Mouse (Mus musculus) megakaryocyte progenitor cell, adult 5-6 weeks (primary cell): Measurements from ENCODE around the gene Rnase2b. TPM values are rescaled to one million over a fixed set of nuclear protein-coding genes. Genes with fewer than 3 reads are reported as not detected.
A peak's percentile ranks its signal among the peaks of the same experiment; 100 is the strongest.
"Not testable (repeated sequence)": the region's sequence is repeated elsewhere in the genome, so short reads cannot be mapped to it uniquely, and the experiment has no call there.

ENCODE experiments used
- ATAC-seq: replicated peaks from 2 replicates; pipeline ENCODE4 v1.8.0; 2016; ENCODE audit warnings: mild to moderate bottlenecking, moderate TSS enrichment, inconsistent platforms; ENCODE audit not compliant: poor library complexity
- total RNA-seq, 2 experiments: library from RNA; stranded (forward) in 1 of 2; stranded (reverse) in 1 of 2; fragments of 157-497, 149-512 nt in 1 of 2; fragments of 200-1000 nt in 1 of 2; gene quantifications; 2 replicates each; pipeline versions ENCODE4 v1.2.3 to v1.2.4; 2015 to 2017

The Rnase2b gene
- not detected in 2 replicates for total RNA-seq (2015)
- total RNA-seq (2017) = not detected in 2 replicates

DNA sequence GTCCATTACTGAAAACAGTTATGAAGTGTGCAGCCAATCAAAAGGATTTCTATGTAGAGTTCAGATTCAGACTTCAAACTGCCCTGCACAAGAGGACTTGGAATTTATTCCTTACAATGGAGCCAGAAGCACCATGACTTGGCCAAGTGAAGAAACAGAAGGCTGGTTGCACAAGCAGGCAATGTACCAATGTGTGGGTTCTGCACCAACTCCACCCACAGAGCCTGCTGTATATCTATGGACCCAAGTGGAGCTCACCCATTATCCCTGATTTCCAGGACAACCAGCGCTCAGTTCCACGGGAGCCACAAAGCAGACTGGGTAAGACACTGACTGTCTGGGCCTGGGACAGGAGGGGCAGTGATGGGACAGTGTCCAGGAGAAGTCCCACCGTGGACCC, at the start of gene Rnase2b:
Rnase2b (plus strand) TSS at position 285 of the 400 bp plus-strand sequence.
- not testable (repeated sequence) for ATAC-seq

DNA sequence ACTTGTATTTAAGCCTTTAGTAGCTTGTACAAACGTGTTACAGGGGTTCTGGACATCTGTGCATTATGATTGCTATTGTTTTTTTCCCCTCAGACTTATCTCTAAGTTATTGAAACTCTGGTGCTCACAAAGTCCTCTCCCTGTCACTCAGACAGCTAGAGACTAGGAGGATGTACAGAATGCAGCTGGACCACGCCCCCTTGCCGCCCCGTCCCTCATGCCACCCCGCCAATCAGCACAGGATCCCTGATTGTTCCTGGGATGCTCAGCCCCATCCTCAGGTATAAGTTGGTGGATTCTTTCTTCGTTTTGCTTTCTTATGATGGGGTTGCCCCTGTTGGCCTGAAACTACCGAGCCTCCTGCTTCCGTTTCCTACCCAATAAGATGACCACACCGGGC, 48.6 kb upstream of the Rnase2b start:
- no peak for ATAC-seq

DNA sequence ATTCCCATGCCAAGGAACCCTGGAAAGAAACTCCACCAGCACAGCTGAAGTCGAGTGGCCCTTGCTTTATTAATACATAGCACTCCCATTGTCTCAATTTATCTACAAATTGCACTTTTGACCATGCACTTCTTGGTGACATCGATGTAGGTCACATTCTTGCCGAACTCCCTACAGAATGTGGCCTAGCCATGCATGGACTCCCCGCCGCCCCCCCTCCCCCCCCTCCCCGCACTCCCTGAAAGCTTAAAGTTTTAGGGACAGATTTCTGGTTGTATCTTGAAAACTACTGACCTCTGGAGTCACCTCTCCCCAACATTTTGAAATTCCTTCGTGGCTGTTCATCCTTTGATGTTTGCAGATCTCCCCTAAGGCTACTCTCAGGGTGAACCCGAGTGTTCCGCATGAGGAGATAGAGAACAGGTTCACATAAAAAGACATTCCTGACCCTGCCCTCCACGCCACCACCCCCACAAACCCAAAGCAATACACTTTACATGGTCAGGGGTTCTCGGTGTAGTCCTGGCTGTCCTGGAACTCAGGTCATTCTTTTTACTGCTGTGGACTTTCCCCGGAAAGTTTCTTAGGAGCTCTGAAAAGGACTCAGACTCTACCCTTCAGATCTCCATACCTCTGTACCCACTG, 48.0 kb upstream of the Rnase2b start, which contains the start of gene Eddm3b:
Eddm3b (plus strand) TSS at position 511 of the 645 bp plus-strand sequence.
- ATAC-seq = no peak

DNA sequence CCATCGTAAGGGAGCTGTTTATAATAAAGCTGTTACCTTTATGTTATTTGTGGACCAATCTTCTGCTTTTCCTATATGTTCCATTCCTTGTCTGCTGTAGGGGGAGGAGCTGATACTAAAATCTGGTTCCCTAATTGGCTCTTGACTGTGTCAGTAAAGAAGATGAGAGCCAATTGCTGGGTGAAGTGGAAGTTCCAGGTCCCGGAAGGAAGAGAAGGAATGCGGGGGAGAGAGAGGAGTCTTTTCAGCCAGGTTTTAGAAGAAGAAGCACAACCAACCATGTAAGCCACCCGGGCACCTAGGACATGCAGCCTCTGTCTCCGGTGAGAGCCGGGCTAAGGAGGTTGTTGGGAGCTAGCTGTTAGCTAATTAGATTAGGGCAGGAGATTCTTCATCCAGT, 36.4 kb upstream of the Rnase2b start:
- ATAC-seq = no peak

DNA sequence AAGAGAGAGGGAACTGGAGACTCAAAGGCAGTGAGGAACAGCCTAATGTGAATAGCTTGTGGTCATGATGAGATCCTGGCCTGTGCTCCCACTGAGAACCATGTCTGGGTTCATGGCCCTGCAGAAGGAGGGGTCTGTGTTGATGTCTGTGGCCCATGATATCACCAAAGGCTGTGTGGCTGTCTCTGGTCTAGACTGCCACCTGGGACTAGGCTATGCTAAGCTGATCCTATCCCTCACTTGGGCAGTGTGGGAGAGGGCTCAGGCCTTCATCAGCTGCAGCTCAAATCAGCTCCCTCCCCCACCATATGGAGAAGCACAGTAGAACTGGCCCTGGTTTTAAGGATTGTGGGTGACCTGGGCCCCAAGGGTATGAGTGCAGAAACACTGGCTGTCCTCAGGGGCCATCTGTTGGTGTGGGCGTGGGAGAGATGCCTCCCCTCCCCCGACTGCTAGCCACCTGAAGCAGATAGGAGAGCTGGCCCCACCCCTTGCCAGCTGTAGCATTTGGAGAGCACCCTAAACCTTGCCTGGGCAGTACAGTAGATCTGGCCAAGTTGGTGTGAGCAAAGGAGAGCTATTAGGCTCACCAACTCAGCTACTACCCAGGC, 34.3 kb upstream of the Rnase2b start:
- ATAC-seq = peak; percentile 35

DNA sequence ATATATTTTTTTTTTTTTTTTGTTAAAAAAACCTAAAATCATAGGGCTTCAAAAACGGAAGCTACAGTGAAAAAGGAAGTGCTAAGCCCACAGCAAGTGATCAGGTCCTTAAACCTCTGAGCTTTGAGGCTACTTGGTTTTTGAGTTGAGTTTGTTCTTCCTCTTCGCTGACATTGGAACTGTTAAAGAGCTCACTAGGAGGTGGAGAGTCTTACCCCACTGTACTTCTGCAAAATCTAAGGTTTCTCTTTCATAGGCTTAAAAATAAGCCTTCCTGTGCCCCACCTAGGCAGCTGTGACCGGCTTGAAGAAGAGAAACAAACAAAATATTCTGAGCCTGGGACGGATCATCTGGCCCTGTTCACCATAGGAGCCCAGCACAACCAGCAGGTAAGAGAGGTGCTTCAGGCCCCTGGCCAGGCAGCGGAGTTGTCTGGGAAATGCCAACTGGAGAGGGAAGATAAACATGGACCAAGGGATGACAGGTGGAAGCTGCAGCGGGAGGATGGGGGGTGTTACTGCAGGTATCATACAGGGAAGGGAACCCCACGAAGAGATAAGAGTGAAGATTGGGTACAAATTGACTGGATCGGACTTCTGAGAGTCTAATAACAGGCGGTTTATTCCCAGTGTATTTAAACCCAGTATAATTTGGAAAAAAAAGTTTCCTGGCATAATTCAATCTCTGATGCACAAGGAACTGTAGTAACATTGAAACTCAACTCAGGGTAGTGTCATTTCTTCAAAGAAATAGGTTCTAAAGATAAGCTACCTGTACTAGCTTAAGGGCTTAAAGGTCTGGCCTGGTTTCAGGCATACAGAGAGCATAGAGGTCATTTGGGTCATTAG, 33.1 kb upstream of the Rnase2b start:
- ATAC-seq = peak; percentile 58

DNA sequence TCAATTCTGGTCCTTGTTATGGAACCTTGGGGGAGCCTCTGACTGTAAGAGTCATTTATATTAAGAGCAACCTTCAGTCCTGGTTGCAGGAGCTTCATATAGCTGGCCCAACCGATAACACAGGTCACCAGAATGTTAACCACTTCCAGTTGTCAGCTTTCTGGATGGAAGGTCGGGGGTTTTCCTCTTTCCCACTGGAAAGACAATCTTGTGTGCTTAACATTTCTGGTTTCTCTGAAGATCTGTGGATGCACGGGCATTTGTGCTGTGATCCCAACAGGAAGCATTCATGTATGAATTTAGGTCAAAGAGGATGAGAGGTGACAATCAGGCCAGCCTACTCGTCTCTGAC, 32.5 kb upstream of the Rnase2b start:
- ATAC-seq = no peak

DNA sequence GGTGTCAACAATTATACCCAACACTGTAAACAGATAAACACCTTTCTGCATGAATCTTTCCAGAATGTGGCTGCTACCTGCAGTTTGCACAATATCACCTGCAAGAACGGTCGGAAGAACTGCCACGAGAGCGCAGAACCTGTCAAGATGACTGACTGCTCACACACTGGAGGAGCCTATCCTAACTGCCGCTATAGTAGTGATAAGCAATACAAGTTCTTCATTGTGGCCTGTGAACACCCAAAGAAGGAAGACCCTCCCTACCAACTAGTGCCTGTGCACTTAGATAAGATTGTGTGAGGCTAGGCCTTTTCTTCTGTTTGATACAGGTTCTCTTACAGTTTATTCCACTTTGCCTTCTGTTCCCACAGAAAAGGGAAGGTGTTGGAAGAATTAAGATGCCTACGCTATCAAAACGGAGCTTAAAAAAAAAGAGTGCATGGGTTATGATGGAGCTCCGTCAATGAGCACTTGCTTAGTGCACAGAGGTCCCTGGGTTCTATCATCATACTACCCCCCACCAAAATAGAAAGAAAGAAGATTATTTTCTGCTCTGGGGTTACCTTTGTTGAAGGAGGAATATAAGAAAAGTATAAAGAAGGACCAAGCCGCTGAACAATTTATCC, 31.6 kb upstream of the Rnase2b start:
- peak; percentile 78 for ATAC-seq

DNA sequence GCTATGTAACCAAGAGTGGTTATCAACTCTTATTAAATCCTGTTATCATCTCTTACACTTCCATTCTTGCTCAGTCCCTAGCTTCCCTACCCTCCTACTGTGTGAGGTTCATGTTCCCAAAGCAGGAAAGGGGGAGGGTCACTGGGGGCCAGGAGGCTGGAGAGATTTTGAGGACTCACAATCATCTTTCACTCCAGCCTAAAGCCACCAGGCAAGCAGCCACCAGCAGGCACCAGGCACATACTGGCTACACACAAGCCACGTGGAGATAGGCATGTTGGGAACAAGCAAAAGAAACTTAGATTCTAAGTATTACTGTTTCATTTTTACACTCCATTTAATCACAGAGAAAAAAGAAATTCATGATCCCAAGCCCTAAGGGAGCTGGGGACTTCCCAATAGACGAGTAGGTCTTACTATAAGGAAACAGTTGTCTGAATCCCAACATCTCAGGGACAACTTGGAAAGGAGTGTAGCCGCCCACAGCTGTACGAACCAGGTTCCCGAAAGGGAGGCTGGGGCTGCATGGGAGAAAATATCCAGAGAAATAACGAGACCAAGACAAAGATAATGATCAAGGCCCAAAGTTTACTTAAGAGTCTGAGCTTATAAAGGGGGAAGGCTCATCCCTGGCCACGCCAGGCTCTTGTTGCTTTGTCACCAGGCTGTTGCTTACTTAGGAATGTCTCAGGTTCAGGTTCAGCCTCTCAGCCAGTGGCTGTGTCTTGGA, 30.8 kb upstream of the Rnase2b start:
- no peak for ATAC-seq

DNA sequence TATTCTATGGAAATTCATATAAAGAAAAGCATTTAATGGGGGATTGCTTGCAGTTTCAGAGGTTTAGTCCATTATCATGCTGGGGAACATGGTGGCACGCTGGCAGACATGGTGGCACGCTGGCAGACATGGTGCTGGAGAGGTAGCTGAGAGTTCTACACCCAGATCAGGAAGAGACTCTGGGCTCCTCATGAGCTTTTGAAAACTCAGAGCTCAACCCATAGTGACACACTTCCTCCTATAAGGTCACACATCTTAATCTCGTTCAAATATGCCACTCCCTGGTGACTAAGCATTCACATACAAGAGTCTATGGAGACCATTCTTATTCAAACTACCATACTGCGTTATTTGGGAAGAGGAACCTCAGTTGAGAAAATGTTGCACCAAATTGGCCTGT, 29.7 kb upstream of the Rnase2b start:
- peak; percentile 26 for ATAC-seq

DNA sequence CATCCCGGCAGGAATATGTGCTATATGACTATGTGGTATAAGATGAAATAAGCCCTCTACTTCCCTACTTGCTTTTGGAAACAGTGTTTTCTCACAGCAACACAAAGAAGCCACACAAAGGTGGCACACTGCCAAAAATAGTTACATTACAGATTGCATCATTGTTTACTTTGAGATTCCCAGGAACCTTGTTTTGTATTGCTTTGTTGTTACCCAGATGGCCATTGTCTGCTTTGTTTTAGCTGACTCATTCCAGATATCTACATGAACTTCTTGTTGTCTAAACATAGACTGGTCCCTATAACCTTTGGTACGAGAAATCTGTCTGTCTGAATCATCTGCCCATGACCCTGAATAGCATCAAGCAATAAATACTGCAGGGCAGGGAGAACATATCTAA, 21.7 kb upstream of the Rnase2b start:
- ATAC-seq = peak; percentile 7; the same call in 1 of the 2 replicates

DNA sequence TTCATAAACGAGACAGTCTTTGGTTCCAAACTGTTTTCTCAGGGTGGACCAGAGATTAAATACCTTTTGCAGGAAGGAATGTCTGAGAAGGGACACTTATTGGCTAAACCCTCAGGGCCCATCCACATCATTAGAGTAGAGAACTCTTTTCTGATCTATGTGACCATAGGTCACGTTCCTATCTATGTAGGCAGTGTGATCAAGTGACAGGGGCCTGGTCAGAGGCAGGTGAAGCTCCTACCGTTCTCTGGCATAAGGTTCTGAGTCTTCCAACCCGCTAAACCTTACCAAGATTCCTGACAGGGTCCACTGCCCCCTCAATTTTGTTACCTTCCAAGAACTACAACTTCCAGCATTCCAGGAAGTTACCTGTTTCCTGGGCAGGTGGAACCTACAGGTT, 19.9 kb upstream of the Rnase2b start:
- no peak for ATAC-seq

DNA sequence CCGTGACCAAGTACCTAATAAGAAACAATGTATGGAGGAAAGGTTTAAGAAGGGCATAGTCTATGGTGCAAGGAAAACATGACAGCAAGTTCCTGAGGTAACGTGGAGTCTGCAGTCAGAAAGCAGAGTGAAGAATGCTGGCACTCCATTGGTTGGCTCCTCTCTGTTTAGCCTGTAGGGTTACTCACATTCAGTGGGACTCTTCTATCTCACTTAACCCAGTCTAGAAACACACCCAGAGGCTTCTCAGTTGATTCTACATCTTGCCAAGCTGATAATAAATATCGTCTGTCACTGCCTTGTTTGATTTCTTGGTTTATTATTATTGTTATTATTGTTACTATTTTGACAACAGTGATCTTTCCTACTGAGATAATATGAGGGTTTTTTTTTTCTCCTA, 19.5 kb upstream of the Rnase2b start:
- peak; percentile 68 for ATAC-seq

DNA sequence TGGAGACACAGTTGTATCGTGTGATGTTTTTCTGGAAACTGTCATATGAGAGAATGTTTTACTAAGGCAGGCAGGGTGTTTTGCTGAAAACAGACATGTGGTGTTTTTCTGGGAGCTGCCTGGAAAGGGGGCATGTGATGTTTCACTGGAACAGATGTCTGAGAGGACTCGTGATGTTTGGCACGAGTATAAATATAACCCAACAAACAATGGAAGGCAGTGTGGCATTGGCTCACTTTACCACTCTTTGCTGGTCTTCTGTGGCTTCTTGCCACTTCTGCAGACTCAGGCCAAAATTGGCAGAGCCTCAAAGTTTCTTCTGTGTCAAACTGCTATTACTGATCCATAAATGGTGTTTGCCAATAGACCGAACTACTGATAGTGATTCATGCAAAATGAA, 18.8 kb upstream of the Rnase2b start:
- no peak for ATAC-seq

DNA sequence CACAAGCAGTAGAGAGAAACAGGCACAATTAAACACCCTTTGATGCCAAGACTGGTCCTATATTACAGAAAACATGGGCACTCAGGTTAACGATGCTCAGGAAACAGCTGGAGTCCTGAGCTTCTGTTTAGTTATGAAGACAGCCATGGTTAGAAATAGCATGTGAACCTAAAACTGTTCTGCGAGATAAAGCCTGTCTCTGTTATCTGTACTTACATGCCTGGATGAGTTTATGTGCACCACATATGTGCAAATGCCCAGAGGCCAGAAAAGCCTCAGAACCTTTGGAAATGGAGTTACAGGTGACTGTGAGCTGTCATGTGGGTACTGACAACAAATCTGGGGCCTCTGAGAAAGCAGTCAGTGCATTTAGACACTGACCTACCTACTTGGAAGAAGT, 18.1 kb upstream of the Rnase2b start:
- ATAC-seq = peak; percentile 78

DNA sequence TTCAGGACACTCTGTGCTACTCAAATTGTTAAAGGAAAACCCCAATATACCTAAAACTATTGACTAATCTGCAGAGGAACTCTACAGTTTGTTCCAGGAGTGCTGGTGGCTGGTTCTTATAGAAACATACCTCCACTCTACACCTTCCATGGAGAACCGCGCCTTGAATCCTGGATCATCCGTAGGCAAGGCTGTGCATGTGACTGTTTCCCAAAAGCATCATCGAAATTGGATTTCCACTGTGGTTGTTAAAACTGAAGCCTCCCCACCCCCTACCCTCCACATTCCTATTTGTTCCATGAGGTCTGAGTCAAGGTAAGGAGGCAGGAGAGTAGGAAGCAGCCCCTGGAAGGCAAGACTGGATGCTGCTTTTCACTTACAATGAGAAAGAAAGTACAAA, 17.6 kb upstream of the Rnase2b start:
- no peak for ATAC-seq

DNA sequence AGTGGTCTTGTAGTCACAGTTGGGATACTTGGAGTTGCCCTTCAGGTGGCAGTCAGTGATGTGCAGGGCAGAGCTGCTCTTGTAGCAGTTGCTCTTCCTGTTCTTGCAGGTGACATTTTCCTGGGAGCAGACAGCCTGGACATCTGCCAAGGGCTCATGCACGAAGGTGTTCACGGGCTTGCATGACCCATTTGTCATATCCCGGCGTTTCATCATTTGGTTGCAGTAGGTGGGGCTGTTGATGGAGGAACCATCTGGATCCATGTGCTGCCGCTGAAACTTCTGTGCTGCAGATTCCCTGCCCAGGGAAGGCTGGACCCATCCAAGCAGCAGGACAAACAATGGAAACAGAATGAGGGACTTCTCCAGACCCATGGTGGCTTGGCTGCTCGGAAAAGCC, 16.5 kb upstream of the Rnase2b start:
- no peak for ATAC-seq

DNA sequence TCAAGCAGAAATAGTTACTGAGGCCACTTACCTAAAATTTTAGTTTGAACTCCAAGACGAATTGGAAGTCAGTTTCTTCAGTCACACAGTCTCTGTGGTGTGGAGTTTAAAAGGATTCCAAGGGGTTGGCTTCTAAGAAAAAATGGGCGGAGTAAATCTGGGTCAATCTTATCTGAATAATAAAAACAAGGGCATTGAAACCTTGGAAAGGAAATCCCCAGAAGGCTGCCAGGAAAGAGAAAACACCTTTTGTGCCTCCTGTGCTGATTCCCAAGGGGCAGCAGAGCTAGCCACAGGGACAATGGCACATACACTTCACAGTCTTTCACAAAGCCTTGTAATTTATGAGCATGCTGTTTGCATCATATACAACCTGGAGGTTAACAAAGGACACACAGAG, 15.4 kb upstream of the Rnase2b start, which contains the start of gene Rnase1:
Rnase1 (minus strand) TSS at position 101 of the 400 bp plus-strand sequence.
- ATAC-seq = no peak

DNA sequence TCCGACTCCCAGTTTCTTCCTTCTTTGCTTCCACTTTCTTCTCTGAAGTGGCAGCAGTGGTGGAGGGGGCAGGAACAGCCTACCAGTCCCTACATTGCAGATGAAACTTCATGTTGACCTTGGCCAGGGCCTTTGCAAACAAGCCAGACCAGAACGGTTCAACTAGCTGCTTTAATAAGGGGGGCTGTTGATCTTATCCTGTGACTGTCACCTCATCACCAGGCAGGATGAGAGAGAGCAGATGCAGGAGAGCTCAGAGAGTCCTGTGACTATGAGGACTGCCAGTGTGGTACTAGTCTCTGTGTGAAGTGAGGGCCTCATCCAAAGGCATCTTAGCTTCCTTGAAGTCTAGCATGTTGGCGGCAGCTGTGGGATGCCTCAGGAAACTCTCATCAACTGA, 14.1 kb upstream of the Rnase2b start:
- no peak for ATAC-seq

DNA sequence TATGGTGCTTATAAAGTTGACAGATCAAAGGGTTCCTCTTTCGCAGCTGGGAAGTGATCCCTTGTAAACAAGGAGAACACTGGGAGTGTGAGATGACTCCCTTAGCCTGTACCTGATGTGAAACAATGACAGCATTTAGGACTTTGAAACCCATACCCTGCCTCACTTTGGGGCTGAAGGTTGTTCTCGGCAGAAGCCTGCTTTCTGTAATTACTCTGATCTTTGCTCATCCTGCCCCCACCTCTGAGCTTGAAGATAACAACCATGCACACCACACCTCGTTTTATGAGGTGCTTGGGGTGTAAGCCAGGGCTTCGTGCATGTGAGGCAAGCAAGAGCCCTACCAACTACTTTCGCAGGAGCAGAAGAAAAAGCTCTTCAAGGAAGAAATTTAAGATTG, 12.9 kb upstream of the Rnase2b start:
- 0 out of 2 replicates have a peak, but pooled peaks have one; percentile 27 for ATAC-seq
